Mouse (Mus musculus) large intestine, adult 2 months (tissue): ENCODE results near the gene H2afy. TPM values are rescaled to one million over a fixed set of nuclear protein-coding genes. Genes with fewer than 3 reads are reported as not detected.

ENCODE experiments used
- DNase-seq: peaks from one replicate; pipeline ENCODE4 v3.0.0-alpha.2; 2012; ENCODE audit warnings: low read depth, low spot score
- WGBS: fragments of 180-500 bp; shearing (Covaris S2); methylation state at CpG from one replicate; pipeline ENCODE4 v1.1.7; 2018; 5-methylcytosine and 5-hydroxymethylcytosine counted together
- polyA plus RNA-seq: library from polyadenylated mRNA; depleted of rRNA; stranded (reverse); fragments of >200 nt; gene quantifications from 2 replicates; pipeline ENCODE4 v1.2.3, GENCODE M21; 2012

H2afy gene
- polyA plus RNA-seq, 1 experiment: 94.0 TPM

DNA sequence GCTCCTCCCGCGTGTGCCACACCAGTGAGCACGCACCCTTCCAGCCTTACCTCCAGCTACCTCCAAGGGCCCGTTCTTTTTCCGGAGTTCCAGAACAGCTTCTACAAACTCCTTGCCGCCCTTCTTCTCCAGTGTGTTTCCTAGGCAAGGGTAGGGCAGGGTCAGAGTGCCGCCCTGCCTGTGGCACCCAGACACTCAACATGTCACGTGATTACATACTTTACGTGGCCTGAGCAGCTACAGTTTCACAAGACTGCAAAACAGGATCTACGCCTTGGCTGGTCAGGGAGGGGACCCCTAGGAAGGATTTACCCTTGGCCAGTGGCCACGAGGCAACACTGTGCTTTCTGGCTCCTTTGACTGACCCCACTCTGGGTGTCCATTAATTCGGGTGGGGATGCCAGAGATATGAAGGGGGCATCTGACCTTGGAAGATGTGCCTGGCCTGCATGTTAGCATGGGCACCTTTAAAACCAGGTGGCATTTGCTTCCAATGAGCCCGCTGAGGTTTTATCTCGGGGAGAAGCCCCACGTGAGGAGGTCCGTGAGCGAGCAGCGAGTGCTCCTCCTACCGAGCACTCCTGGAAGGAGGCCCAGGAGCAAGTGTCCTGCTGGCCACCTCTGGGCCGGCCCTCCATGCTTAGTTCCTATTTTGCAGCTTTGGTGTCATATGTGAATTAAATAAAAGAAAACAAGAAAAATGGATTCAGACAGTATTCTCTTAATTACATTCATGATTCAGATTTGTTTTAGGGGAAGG lies 51.8 kb downstream of the H2afy start:
- no peak for DNase-seq
- WGBS: 87% methylated on average over 20 of the region's 20 CpGs

DNA sequence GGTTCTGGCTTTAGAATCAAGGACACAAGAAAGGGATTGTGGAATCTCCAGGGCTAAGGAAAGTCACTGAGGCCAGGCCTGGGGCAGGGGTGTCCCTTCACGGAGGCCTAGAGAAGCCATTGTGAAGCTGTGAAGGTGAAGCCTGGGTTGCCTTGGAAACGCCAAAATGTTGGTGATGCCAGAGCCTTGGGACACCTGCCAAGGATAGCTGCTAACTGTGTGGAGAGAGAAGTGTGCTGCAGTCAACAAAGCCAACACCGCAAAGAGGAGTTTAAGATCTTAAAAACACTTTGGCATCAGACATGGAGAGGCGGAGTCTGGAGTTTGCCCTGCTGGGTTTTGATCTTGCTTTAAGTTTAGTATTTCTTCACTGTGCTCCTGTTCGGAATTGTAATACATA lies 54.5 kb downstream of the H2afy start:
- 67% methylated on average over 5 of the region's 5 CpGs for WGBS
- no peak for DNase-seq

DNA sequence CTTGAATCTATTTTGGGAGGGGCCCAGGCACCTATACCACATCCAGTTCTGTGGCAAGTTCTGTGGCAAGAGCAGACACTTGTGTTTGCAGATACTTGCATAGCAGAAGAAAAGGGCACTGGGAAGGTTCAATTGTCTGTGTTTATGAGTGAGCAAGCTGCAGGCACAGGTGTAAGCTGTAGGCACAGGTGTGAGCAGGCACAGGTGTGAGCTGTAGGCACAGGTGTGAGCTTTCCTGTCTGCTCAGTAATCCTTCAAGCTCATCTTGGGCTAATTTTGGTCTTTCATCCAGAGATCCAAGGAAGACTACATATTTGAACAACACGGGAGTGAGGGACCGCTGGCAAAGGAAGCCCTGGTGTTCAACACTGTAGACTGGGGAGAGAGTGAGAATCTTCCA lies 56.5 kb downstream of the H2afy start:
- DNase-seq: no peak
- WGBS: 86% methylated on average over 2 of the region's 2 CpGs

GRCm38 (mm10) chr13:56078724-56079262 lies 57.4 kb downstream of the H2afy start:
- DNase-seq: no peak
- WGBS: 71% methylated on average over 17 of the region's 17 CpGs

- WGBS: 59% methylated on average over 8 of the region's 8 CpGs
- DNase-seq: no peak
Measured at GRCm38 (mm10) chr13:56075930-56076329, 60.2 kb downstream of the H2afy start.

DNA sequence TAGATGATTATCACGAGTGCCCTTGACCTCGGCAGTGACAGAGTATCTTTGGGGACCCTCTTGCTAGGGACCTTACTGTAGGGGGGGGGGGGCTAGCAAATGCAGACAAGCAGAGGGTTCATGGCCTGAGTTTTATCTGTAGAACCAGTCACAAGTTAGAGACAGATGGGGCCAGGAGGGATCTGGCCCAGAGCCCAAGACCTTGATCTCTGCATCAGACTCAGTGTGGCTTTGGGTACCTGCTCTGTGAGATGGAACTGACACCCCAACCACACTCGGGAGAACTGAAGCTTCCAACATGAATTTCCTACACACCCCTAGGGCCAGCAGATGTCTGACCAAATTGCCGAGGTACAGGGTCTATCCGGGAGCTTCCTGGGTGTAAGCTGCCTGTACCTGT lies 63.0 kb downstream of the H2afy start:
- 87% methylated on average over 5 of the region's 5 CpGs for WGBS
- DNase-seq: no peak

DNA sequence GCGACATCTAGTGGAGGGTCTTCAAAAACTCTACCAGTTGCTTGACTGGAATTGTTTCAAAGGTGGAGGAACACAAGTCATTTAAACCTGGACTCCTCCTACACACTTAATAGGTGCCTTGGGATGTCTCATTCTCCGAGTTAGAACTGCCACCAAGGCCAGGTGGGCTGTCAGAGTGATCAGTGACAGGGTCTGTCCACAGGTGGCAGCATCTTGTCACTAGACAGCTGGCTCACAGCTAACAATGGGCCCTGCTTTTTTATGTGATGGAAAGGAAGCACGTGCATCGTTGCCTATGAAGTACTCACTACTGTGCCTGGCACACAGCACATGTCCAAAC lies 63.9 kb downstream of the H2afy start:
- DNase-seq: no peak
- WGBS: 52% methylated on average over 4 of the region's 4 CpGs

- DNase-seq: no peak
- WGBS: 74% methylated on average over 16 of the region's 16 CpGs
Measured at GRCm38 (mm10) chr13:56071586-56072267, 64.4 kb downstream of the H2afy start.

DNA sequence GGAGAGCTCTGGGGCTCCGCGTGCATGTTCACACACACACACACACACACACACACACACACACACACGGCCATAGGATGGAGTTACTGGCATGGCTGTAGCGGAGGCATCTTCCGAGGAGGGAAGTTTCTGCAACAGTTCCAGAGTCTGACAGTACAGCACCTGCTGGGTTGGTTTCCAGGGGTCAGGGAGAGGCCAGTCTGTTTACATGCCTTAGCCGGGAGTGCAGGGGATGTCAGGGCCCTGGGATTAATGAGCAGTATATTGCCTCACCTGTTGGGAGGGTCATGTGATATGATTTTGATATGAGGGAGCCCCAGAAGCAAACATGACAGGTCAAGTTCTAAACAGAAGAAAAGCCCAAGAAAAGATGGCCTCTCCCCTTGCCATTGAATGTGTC lies 66.5 kb downstream of the H2afy start:
- 57% methylated on average over 6 of the region's 6 CpGs for WGBS
- no peak for DNase-seq

DNA sequence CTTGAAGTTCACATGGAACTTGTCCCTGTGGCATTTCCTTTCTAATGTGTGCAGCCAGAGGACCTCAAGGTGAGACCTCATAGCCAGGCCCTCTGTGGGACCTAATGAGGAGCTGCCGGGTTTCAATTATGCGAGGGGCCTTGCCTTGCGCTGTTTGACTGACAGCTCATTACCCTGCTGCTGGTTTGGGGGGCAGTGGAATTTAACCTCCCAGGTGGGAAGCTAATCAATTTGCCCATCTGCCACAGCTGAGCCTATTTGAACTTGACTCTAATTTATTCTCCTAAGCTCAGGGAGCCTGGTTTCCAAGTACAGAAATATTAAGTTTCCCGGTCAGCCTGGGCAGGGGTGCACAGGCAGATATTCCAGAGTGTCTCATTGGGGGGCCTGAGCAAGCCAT lies 67.6 kb downstream of the H2afy start:
- 93% methylated on average over 4 of the region's 4 CpGs for WGBS
- DNase-seq: no peak

DNA sequence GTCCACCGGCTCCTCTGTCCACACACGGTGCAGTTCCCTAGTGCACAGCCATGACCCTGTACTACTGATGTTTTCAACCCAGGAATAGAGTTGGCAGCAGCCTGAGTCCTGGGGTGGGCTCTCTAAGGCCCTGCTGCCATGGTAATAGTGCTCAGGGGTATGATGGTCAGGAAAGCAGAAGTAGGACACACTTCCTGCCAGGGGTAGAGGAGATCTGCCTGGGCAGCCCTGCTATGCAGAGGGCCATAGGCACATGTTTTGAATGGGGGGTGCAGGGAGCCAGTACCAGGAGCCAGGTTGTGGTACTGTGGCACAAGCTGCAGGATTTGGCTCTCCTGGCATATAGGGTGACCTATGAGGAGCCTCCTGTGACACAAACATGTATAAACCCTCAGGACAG lies 69.3 kb downstream of the H2afy start:
- WGBS: 81% methylated on average over 2 of the region's 2 CpGs
- DNase-seq: no peak

GRCm38 (mm10) chr13:56066152-56066551 lies 70.0 kb downstream of the H2afy start:
- no peak for DNase-seq
- WGBS: 52% methylated on average over 21 of the region's 21 CpGs

- no peak for DNase-seq
- WGBS: 88% methylated on average over 8 of the region's 8 CpGs
Measured at GRCm38 (mm10) chr13:56057761-56058160, 78.4 kb downstream of the H2afy start.

- peak; percentile 22 for DNase-seq
- WGBS: 54% methylated on average over 5 of the region's 5 CpGs
Measured at GRCm38 (mm10) chr13:56055720-56056119, 80.4 kb downstream of the H2afy start.

- 92% methylated on average over 6 of the region's 6 CpGs for WGBS
- no peak for DNase-seq
Measured at GRCm38 (mm10) chr13:56054089-56054488, 82.1 kb downstream of the H2afy start.

DNA sequence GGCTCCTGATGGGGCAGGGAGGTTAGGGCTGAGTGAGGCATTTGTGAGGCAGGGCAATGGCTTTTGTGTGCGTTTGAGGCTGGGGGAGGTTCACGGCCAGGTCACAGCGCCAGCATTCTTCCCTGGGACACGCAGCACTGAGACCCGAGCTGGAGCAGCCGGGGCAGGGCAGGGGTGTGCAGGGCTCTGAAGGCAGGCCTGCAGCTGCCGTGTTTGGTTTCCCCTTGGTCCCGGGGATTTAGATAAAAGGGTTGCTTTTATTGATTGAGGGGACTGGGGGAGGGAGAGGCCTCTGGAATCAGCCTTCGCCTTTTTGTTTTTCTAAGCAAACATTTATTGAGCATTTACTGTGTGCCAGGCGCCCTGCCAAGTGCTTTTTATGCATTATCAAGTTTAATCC lies 83.4 kb downstream of the H2afy start:
- 16% methylated on average over 10 of the region's 10 CpGs for WGBS

GRCm38 (mm10) chr13:56050246-56050645 lies 85.9 kb downstream of the H2afy start:
- no peak for DNase-seq
- WGBS: 36% methylated on average over 6 of the region's 6 CpGs

More for the DNA sequence above, 83.4 kb downstream of the H2afy start:
- DNase-seq: no peak

GRCm38 (mm10) chr13:56042221-56042620 lies 93.9 kb downstream of the H2afy start:
- WGBS: 82% methylated on average over 3 of the region's 3 CpGs
- DNase-seq: no peak

- WGBS: 66% methylated on average over 3 of the region's 3 CpGs
- DNase-seq: no peak
Measured at GRCm38 (mm10) chr13:56040621-56041020, 95.5 kb downstream of the H2afy start.

DNA sequence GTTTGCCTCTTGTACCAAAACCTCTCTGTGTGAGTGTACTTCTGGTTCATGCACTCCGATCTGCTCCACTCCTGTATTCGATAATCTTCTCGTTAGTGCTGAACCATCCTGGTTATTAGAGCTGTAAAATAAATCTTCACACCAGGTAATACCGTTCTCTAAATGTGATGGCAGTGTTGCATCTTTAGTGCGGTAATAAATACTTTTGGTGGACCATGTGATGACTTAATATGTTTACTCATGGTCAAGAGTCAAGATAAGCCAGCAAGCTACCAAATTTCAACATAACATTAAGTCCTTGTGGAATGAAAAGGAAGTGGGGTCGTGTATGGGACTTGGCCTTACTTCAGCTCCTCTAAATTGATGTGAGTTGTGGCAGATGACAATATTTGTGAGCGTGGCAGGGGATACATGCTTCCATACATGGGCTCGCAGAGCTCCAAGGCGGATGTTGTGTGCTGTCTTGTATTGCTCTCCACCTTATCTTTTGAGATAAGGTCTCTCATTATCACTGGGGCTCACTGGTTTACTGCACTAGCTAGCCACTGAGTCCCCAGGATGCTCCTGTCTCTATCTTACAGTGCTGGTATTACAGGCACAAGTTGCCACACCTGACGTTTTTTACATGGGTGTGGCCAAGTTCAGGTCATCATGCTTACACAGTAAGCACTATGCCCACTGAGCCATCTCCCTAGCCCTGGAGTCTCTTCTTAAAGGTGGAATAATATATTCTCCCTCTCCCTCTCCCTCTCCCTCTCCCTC lies 96.4 kb downstream of the H2afy start:
- 25% methylated on average over 10 of the region's 10 CpGs for WGBS

More for the DNA sequence above, 96.4 kb downstream of the H2afy start:
- no peak for DNase-seq
